Mouse (Mus musculus): Measurements from ENCODE around the gene Cd160.

GRCm38 (mm10) chr3:96868566-96868965 is 39.4 kb upstream of the Cd160 start:
- TF ChIP-seq POLR2A (IDR thresholded peaks at IDR 0.05; ENCODE audit: control insufficient read depth, low read depth, low read length) (no peak), CTCF (IDR thresholded peaks at IDR 0.05; ENCODE audit: control insufficient read depth, insufficient read depth, insufficient replicate concordance, low read depth, low read length) (no peak)
